Mouse (Mus musculus) G1E (cell line): ENCODE data around the gene Gab1.

ENCODE experiments used
- CTCF ChIP-seq: IDR thresholded peaks from 2 replicates; pipeline ENCODE4 v1.5.1; 2012; ENCODE audit warnings: low read depth, low read length, inconsistent platforms, mixed read lengths
- POLR2AphosphoS5 ChIP-seq: IDR thresholded peaks from 2 replicates; pipeline ENCODE4 v1.6.1; 2012; ENCODE audit warnings: low read depth, low read length, inconsistent platforms; ENCODE audit not compliant: insufficient replicate concordance

GRCm38 (mm10) chr8:80832534-80832933 is 47.8 kb downstream of the Gab1 start:
- TF ChIP-seq CTCF: no peak
- no peak for TF ChIP-seq POLR2AphosphoS5
